Mouse (Mus musculus) lung, embryonic 16.5 days (tissue): ENCODE measurements around the gene Eps8l2. TPM values are rescaled to one million over a fixed set of nuclear protein-coding genes. Genes with fewer than 3 reads are reported as not detected.

Experiments
- ATAC-seq: fragments of 200-750 bp; cut with Nextera tagmentation; 2 replicates; pipeline ENCODE4 v1.8.0; 2017; ENCODE audit warnings: low read depth, mild to moderate bottlenecking, moderate library complexity
- H3K27ac ChIP-seq: fragments of 300-500 bp; sonication (generic); 2 replicates; pipeline ENCODE4 v1.5.1; 2014; ENCODE audit warnings: mild to moderate bottlenecking, control low read depth, low read length
- H3K27me3 ChIP-seq: fragments of 300-500 bp; sonication (generic); 2 replicates; pipeline ENCODE4 v1.6.1; 2014; ENCODE audit warnings: low read depth, low read length, mixed read lengths; ENCODE audit not compliant: control insufficient read depth, insufficient read depth
- H3K36me3 ChIP-seq: fragments of 300-500 bp; sonication (generic); 2 replicates; pipeline ENCODE4 v1.6.1; 2014; ENCODE audit warnings: low read length; ENCODE audit not compliant: control insufficient read depth, insufficient read depth
- H3K4me1 ChIP-seq: fragments of 300-500 bp; sonication (generic); replicated peaks from 2 replicates; pipeline ENCODE4 v1.6.1; 2014; ENCODE audit warnings: low read length, mixed read lengths; ENCODE audit not compliant: control insufficient read depth, insufficient read depth
- H3K4me2 ChIP-seq: fragments of 300-500 bp; sonication (generic); 2 replicates; pipeline ENCODE4 v1.6.1; 2014; ENCODE audit warnings: low read depth, low read length, control low read depth
- H3K4me3 ChIP-seq: fragments of 300-500 bp; sonication (generic); 2 replicates; pipeline ENCODE4 v1.5.1; 2014; ENCODE audit warnings: mild to moderate bottlenecking, low read length, control low read depth
- H3K9ac ChIP-seq: fragments of 300-500 bp; sonication (generic); 2 replicates; pipeline ENCODE4 v1.6.1; 2014; ENCODE audit warnings: low read length, control low read depth
- H3K9me3 ChIP-seq: fragments of 300-500 bp; sonication (generic); 2 replicates; pipeline ENCODE4 v1.6.1; 2016; ENCODE audit warnings: low read length; ENCODE audit not compliant: control insufficient read depth
- WGBS: fragments of 180-500 bp; shearing (Covaris S2); extraction: QIAGEN DNeasy Blood & Tissue Kit; methylation state at CpG from one replicate; pipeline ENCODE4 v1.1.7; 2014; 5-methylcytosine and 5-hydroxymethylcytosine counted together
- polyA plus RNA-seq: library from polyadenylated mRNA; unstranded; fragments of >200 nt; fragmentation: Nextera tagmentation; extraction: Ambion mirVana; gene quantifications from 2 replicates; pipeline ENCODE4 v1.2.1, GENCODE M21; 2015

Gene Eps8l2
- polyA plus RNA-seq, 1 experiment from 2014 or later, result 37.4 TPM

DNA sequence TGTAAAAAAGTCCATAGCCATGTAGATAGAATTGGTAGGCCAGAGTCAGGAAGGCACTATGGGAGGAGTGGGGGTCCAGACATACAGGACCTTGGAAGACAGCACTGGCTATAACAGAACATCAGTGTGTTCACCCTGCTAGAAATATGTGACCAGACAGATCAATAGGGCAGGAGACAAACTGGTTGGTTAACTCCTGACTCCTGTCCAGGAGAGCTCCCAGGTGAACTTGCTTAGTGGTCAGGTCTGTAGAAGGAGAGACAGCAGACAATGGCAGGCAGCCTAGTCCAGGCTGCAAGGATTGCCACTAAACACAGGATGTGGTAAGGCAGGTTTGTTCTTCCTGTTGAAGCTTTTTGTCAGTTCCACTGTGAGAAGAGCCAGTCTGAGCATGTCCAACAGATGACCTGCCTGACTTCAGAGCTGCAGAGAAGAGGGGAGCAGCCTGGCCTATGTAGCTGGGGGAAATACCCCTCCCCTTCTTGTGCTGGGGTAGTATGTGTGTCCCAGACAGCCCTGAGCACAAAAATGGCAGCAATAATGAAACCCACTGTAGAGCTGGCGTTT lies 35.9 kb upstream of the Eps8l2 start:
- peaks cover 52% of the 10 kb centered on the region for H3K36me3 ChIP-seq

DNA sequence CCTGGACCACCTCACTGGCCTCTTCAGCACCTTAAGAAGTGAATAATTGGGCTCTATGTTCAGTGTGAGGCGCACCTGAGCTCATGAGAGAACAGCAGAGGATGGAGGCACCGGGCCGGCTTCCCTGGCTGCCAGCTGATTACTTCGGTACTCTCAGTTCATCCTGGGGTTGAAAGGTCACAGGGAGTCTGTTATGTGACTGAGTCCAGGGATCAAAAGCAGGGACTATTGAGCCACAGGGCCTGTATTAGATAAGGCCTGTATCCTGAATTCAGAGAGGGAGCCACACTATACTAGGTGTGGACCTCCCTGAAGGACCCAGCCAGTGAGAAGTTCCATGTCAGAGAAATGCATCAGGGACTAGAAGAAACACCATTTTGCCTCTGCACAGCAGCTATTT lies 34.1 kb upstream of the Eps8l2 start:
- no peaks in the 10 kb centered on the region for H3K9me3 ChIP-seq
- ATAC-seq, result no peak
- H3K4me3 ChIP-seq, result no peak overlapping the region
- H3K27me3 ChIP-seq, result no peaks in the 10 kb centered on the region
- H3K4me1 ChIP-seq, result no peaks in the 10 kb centered on the region
- H3K36me3 ChIP-seq, result peaks cover 57% of the 10 kb centered on the region
- 82% methylated on average over 4 of the region's 4 CpGs for WGBS
- no peak overlapping the region for H3K4me2 ChIP-seq
- H3K9ac ChIP-seq, result no peak overlapping the region
- no peak overlapping the region for H3K27ac ChIP-seq

More for the DNA sequence above, 35.9 kb upstream of the Eps8l2 start:
- Histone ChIP-seq H3K9me3 (no peaks in the 10 kb centered on the region), H3K4me2 (no peak overlapping the region), H3K9ac (no peak overlapping the region), H3K27ac (no peak overlapping the region), H3K4me3 (no peak overlapping the region), H3K4me1 (no peaks in the 10 kb centered on the region), H3K27me3 (no peaks in the 10 kb centered on the region)
- 0 out of 2 replicates have a peak, but pooled peaks have one; percentile 20 for ATAC-seq
- 76% methylated on average over 1 of the region's 1 CpGs for WGBS

DNA sequence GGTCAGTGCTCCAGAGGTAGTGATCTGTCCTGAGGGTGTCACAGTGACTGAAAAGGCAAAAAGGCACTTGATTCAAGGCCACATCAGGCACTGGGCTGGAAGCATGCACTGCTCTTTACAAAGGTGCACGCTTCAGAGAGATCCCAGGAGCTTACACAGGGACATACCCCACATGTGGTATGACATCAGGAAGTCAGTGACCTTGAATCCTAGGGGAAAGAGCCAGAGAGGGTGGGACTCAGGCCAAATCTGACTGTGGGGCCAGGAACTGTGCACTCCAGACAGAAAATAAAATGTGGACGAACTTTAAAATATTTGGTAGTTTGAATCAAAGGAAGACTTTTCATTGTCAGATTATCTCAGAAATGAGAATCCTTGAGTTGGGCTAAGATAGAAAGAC lies 24.3 kb upstream of the Eps8l2 start:
- Histone ChIP-seq H3K4me2 (no peak overlapping the region), H3K36me3 (peaks cover 56% of the 10 kb centered on the region), H3K27ac (no peak overlapping the region), H3K4me3 (no peak overlapping the region), H3K9me3 (no peaks in the 10 kb centered on the region), H3K27me3 (no peaks in the 10 kb centered on the region), H3K4me1 (no peaks in the 10 kb centered on the region), H3K9ac (no peak overlapping the region)
- WGBS, result 92% methylated on average over 2 of the region's 2 CpGs
- no peak for ATAC-seq

DNA sequence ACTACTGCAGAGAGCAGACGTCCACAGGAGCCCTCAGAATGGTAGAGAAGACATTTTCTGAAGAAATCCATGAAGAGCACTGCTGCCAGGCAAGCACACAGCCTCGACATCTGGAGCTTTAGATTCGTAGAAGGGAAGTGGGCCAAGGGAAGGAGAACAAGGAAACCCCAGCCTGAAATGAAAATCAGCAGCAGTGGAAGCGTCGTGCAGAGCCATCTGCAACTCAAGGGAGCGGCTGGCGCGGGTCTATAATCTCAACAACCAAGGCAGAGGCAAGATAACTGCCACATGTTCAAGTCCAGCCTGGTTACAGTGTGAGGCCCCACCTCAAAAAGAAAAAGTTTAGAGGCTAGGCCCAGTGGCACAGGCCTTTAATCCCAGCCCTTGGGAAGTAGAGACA lies 23.6 kb upstream of the Eps8l2 start:
- 85% methylated on average over 8 of the region's 8 CpGs for WGBS
- Histone ChIP-seq H3K36me3 (peaks cover 58% of the 10 kb centered on the region), H3K4me1 (no peaks in the 10 kb centered on the region), H3K9ac (no peak overlapping the region), H3K27me3 (no peaks in the 10 kb centered on the region), H3K4me3 (no peak overlapping the region), H3K27ac (no peak overlapping the region), H3K4me2 (no peak overlapping the region), H3K9me3 (no peaks in the 10 kb centered on the region)
- no peak for ATAC-seq

DNA sequence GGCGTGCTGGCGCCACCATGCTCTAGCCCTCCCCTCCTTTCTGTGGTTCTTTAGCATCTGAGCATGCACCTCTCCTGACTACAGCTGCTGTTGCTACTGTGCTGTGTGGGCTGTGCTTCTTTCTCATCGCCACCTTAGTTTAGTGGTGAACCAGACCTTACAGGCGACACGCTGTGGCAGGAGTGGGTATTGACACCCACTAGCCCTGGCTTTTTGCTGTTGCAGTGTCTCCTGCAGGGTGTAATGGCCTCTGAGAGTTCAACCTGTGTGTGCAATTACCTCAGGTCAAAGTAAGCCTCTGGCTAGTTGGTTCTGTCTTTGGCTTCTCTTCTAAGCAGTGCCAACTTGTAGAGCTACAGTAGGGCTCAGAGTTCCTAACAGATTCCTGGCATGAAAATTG lies 22.7 kb upstream of the Eps8l2 start:
- Histone ChIP-seq H3K4me2 (no peak overlapping the region), H3K36me3 (peaks cover 59% of the 10 kb centered on the region), H3K9me3 (no peaks in the 10 kb centered on the region), H3K9ac (no peak overlapping the region), H3K4me3 (no peak overlapping the region), H3K4me1 (no peaks in the 10 kb centered on the region), H3K27me3 (no peaks in the 10 kb centered on the region), H3K27ac (no peak overlapping the region)
- ATAC-seq, result peak; percentile 31; the same call in 1 of the 2 replicates
- 66% methylated on average over 5 of the region's 5 CpGs for WGBS

DNA sequence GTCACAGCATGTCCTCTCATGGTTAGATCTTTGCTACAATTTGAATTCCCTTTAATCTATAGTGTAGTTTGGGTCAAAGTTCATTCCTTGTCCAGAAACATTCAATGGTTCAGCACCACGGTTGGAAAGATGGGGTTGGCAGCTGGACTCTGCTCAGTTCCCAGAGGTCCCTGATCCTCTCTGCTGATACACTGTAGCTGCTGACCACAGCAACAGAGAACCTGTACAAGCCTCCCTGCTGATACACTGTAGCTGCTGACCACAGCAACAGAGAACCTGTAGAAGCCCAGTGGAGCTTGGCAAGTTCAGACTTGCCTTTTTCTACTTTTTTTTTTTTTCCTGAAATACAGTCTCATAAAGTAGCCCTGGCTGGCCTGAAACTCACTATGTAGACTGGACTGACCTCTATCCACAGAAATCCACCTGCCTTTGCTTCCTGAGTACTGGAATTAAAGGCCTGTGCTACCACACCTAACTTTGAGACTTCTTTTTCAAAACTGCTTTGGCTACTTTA lies 21.0 kb upstream of the Eps8l2 start:
- no peak overlapping the region for H3K4me2 ChIP-seq
- H3K9me3 ChIP-seq, result no peaks in the 10 kb centered on the region
- no peak overlapping the region for H3K4me3 ChIP-seq
- no peak overlapping the region for H3K9ac ChIP-seq
- H3K27me3 ChIP-seq, result no peaks in the 10 kb centered on the region
- WGBS, result 89% methylated on average over 1 of the region's 1 CpGs
- peaks cover 62% of the 10 kb centered on the region for H3K36me3 ChIP-seq
- no peaks in the 10 kb centered on the region for H3K4me1 ChIP-seq
- ATAC-seq, result no peak
- no peak overlapping the region for H3K27ac ChIP-seq

DNA sequence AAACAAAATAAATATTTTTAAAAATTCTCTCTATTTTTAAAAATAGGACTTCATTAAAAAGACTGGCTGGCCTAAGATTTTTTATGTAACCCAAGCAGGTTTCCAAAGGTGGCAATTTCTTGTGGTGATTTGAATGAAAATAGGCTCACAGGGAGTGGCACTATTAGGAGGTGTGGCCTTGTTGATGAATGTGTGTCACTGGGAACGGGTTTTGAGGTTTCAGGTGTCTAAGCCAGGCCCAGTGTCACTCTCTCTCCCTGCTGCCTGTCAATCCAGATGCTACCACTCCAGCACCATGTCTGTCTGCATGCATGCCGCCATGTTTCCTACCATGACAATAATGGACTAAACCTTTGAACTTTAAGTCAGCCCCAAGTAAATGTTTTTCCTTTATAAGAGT lies 19.2 kb upstream of the Eps8l2 start:
- no peaks in the 10 kb centered on the region for H3K4me1 ChIP-seq
- H3K27ac ChIP-seq, result no peak overlapping the region
- 54% methylated on average over 2 of the region's 2 CpGs for WGBS
- H3K9ac ChIP-seq, result no peak overlapping the region
- H3K36me3 ChIP-seq, result peaks cover 55% of the 10 kb centered on the region
- ATAC-seq, result no peak
- no peak overlapping the region for H3K4me3 ChIP-seq
- no peak overlapping the region for H3K4me2 ChIP-seq
- H3K27me3 ChIP-seq, result no peaks in the 10 kb centered on the region
- H3K9me3 ChIP-seq, result no peaks in the 10 kb centered on the region

DNA sequence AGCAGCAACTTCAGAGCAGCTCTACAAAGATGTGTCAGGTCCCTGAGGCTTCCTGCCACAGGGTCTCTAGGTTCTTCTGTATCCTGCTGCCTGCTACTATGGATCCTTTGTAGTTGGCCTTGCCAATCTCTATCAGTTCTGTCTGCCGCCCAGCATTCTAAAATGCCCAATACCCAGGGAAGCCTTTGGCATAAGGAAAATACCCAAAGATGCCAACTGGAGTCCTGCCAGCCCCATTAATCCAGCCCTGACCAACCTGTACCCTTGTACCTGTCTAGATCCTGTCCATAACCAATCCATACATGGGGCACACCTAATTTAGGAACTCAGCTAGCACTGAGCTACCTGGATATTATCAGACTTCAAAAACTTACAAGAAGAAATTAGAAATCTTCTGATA lies 14.0 kb upstream of the Eps8l2 start:
- Histone ChIP-seq H3K9ac (0 out of 2 replicates have a peak overlapping the region, but pooled peaks have one; percentile 20), H3K9me3 (no peaks in the 10 kb centered on the region)
- 77% methylated on average over 1 of the region's 1 CpGs for WGBS

DNA sequence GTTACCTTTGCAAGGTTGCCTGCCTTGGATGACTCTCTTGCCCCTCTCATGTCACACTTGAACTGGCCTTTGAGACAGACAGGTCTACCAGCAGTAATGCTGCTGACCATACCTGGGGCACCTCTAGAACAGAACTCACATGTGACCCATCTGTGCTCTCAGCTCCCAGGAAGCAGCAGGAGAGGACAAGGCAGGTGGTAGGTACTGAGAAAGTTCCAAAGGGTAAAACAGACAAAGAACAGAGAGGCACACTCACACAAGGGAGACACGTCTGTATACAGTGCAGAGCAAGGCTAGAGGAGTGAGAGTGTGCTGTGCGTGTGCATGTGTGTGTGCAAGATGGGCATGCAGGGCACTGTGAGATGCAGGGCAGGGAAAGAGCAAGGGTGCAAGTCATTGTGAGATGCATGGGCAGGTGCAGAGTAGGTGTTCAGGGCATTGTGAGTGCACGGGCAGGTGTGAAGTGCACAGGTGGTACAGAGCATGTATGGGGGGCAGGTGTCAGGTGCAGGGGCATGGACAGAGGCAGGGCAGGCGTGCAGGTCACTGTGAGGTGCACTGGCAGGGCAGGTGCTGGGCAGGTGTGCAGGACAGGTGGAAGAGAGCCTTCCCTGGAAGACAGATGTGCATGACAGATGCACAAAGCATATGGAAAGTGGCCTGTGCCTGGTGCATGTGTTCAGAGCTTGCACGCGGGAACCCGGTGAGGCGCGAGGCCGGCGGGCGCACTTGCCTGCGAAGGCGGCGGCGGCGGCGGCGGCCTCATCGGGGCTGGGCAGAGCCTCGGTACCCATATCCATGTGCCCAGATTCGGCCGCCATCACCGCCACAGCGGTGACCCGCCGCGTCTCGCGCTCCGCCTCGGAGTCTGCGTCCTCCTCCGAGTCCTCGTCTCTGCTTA lies 11.9 kb upstream of the Eps8l2 start:
- 3% methylated on average over 33 of the region's 35 CpGs for WGBS
- H3K9me3 ChIP-seq, result no peaks in the 10 kb centered on the region
- H3K4me2 ChIP-seq, result peak overlapping the region; percentile 99
- H3K4me3 ChIP-seq, result peak overlapping the region; percentile 61
- H3K36me3 ChIP-seq, result peaks cover 15% of the 10 kb centered on the region
- peak; percentile 10 for ATAC-seq
- peak overlapping the region; percentile 99 for H3K27ac ChIP-seq
- H3K9ac ChIP-seq, result peak overlapping the region; percentile 92
- H3K4me1 ChIP-seq, result peaks cover 22% of the 10 kb centered on the region
- H3K27me3 ChIP-seq, result no peaks in the 10 kb centered on the region

More for the DNA sequence above, 14.0 kb upstream of the Eps8l2 start:
- no peak for ATAC-seq
- H3K27ac ChIP-seq, result no peak overlapping the region
- H3K4me3 ChIP-seq, result no peak overlapping the region
- H3K27me3 ChIP-seq, result no peaks in the 10 kb centered on the region
- peaks cover 22% of the 10 kb centered on the region for H3K4me1 ChIP-seq
- H3K4me2 ChIP-seq, result no peak overlapping the region
- peaks cover 31% of the 10 kb centered on the region for H3K36me3 ChIP-seq
